Mouse (Mus musculus): ENCODE measurements around the gene Mgll.

Mgll gene

DNA sequence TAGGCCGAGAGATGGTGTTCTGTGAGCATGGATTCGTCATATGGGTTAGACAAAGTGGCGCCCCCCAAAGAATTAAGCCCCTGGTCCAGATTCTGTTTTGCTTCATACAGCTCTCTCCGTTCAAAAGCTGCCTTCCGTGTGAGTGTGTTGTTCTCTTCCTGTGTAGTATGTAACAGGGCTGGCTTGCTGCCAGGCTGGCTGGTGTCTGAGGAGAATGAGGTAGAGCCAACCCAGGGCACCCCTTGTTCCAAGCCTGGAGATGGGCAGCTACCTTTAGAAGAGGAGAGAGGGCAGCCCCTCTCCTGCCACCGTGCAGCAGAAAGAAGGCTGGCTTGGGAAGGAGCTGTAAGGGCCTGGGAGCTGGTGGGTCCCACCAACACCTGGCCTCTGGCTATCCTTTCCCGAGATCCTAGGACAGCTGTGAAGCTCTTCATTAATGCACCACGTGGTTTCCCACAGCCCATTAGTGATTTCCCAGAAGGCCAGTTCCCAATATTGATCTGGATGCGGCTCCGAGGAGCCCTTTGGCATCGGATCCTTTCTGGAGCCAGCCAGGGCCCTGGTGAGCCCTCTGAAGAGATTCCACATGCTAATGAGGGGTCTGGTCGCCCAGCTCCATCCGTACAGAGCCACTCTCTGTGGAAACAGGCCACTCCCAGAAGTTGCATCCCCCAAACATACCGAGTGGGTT is 19.5 kb downstream of the Mgll start:
- DNase-seq (ENCODE audit: low spot score in 2 of 2): no peak

DNA sequence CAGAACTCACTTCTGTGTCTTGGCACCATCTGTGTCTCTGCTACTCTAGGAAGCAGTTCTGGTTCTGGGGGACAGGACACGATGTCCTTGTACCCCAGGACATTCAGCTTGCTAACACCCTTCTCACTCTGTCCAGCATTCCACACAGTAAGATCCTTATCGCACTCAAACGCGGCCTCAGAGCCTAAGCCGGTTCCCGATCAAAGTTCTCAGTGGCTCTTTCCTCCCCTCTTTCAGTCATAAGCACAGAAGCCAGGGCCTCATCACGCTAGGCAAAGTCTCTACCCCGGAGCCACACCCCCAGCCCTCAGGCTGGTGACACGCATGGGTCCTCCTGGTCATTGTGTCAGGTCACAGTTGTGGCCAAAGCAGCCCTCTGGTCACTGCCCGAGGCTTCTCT is 20.8 kb downstream of the Mgll start:
- DNase-seq (ENCODE audit: low spot score in 2 of 2): no peak

DNA sequence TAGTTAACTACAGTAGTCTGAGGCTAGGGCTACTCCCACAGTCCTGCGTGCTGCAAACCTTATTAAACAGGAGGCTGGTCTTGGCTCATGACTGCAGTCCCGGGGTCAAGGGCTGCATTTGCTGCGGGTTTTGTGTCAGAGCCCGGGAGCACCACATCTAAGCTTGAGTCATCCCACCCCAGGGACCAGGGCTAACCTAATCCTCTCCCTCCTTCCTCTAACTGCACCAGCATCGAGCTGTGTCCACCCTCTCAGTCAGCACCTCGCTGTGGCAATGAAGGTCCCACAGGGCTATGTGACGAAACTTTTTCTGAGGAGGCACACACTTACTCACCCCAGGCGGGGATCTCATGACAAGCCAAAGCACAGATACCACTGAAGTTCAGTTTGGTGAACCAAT is 22.1 kb downstream of the Mgll start:
- no peak for DNase-seq (ENCODE audit: low spot score in 2 of 2)

DNA sequence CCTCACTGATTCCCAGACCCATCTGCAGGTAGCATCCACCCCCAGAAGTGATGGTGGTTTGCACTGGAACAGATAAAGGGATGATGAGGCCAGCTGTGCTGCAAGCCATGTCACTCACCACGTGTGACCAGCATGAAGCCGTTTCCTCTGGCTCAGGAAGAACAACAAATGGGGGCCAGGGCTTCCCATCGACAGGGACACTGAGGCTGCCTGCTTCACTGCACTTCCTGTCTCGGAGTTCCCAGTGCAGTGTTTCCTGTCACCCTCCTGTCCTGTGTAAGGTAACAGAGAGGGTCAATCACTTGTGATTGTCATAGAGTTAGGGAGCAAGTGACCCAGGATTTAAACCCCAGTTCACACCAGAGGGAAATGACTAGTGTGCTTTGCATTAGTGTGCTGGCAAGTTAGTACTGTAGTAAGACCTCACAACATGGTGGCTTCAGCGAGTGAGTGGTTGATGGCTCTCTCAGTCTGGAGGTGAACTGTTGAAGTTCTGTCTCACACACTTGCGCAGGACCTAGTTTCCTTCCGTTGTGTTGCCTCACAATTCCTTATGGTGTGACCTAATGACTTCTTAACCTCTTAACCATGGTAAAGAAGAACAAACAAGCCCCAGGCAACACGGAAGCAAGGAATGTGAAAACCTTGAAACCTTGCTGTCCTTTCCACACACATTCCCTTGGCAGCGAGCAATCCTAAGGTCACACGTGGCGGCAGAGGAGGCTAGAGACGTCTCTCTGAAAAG is 23.3 kb downstream of the Mgll start:
- no peak for DNase-seq (ENCODE audit: low spot score in 2 of 2)

DNA sequence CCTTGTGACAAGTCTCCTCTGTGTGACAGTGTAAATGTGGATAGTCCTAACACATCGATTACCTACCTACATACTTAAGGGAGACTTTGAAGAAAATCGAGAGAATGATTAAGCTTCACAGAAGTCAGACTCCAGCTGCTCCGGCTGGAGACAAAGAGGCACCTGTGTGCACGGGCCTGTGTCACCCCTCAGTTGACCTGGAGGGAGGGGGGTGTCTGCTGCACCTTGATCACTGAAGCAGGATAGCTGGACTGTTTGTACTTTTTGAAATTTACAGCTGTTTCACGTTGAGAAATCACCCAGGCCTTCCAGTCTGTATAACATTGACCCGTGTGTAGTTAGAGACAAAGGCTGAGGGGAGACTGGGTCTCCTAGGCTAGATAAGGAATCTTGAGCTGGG is 26.7 kb downstream of the Mgll start:
- DNase-seq (ENCODE audit: low spot score in 2 of 2): no peak

DNA sequence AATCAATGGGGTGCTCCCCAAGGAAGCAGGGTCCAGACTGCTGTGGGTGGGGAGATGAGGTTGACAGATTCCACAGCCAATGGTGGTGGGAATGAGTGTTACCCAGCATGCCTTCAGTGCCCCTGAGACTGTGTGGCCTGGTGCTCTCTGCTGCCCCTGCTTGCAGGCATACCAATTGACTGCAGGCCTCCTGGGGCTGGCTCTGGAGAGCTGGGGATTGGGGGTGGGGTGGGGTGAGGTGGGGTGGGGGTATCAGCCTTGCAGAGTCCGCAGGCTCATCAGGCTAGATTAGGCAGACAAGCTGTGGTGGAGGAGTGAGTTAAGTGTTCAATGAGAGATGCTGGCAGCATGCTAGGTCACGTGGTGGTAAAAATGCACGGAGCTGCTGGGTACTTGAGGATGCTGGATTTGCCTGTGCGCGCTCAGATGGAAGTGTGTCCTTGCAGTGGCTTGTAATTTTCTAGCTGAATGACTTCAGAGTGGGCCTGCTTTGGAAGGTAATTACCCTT is 28.6 kb downstream of the Mgll start:
- DNase-seq (ENCODE audit: low spot score in 2 of 2): no peak

DNA sequence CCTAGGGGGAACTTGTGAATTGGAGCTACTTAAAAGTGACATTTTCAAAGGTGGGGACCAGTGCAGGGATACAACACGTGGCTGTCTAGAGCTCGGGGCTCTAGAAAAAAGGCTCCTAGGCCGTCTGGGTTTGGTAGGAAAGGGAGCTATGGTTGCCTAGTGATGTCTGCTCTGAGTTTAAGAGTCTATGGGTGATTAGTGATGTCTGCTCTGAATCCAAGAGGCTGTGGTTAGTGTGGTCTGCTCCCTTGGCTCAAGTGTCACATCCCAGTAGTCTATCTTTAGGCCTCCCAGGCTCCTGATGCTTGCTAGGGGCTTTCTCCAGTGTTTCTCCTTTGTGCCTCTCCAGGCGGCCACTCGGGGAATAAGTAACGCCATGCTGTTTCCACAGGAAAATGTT is 29.4 kb downstream of the Mgll start:
- no peak for DNase-seq (ENCODE audit: low spot score in 2 of 2)

DNA sequence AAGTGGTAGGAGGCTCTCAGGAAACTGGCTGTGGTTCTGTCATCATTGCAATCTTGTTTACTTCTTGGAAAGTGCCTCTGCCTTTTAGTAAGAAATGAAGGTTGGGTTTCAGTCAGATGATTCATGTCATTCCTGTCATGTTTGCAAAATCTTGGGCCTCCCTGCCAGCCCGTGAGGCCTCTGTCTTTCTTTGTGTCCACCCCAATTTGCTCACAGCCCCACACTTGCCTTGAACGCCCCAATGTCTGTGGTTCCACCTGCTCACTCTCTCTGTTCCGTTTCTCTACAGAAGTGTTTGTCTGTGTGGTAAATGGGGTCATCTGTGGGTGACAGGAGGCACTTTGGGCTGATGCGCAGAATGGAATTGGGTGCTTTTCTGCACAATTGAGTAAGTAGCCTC is 32.8 kb downstream of the Mgll start:
- no peak for DNase-seq (ENCODE audit: low spot score in 2 of 2)

DNA sequence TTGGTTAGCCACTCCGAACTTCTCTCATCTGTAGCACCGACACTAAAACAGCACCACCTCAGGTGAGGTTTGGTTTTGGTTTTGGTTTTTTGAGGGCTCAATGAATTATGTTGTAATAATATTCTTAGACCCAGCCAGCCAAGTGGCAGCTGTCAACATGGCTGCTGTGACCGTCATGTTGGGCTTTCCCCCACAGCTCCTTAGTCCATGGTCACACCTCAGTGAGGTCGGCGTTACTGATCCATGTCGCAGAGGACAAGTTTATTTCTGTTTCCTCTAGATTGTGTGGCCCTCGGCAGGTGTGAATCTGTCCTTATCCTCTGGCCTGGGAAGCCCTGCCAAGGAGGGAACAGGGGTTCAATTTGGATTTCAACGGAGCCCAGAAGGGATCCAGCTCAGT is 33.9 kb downstream of the Mgll start:
- no peak for DNase-seq (ENCODE audit: low spot score in 2 of 2)

DNA sequence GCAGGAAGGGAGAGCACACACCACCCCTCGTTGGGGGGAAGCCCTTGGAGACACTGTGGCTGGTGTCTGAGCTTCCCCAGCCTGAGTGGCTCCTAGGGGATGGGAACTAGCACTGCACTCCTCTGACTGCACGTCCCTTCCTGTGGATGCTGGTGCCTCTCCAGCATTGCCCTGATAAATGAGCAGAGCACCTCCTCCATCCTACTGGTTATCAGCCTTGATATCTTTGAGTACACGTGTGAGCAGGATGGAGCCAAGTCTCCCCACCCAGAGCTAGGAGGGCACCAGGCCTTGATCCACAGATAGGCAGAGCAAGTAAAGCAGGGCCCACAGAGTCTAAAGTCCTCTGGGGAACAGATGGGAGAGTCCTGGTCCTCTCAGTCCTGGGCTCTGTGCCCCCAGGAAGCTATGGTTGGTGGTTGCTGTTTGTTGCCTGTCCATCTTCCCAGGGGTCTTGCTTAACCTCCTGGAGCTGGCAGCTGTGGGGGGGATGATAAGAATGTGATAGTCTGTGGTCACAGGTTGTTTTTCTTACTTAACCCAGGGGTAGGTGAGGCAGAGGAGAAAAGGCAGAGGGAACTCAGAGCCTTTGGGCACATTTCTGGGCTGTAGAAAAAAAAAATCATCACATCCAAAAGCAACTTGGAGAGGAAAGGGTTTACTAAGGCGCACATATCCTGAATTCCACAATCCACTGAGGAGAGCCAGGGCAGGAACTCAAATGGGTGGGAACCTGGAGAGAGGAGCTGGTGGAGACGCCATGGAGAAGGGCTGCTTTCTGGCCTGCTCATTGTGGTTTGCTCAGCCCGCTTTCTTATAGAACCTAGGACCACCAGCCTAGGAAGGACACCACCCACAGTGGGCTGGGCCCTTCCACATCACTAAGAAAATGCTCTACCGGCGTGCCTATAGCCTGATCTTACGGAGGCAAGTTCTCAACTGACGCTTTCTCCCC is 34.6 kb downstream of the Mgll start:
- no peak for DNase-seq (ENCODE audit: low spot score in 2 of 2)

DNA sequence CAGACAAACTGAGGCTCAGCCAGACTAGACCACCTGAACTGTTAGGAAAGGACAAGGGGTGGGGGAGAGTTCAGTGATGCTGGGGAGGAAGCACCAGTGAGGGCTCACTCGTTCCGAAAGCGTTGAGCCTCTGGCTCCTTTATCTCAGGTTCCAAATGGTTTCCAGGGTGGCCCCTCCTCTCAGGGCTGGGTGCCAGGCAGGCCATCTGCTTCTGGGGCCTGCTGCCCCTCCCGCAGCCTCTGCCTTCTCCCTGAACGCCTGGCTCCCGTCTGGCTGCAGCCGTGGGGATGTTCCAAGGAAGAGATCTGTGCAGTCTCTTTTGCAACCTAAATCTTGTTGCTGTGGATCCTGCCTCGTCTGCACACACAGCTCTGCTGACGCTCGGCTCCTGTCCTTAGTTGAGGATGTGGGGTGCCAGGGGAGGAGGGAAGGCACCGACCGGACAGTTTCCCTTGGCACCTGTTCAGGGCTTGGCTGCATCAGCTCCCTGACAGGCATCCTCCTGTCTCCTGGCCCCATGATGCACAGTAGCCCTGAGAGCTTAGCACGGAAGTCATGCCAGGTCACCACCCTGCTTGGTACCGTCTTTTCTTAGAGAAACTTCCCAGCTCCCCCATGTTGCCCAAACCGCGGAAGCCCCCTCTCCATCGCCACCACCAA is 35.7 kb downstream of the Mgll start:
- peak; percentile 64 to 71 for DNase-seq (ENCODE audit: low spot score in 2 of 2)

DNA sequence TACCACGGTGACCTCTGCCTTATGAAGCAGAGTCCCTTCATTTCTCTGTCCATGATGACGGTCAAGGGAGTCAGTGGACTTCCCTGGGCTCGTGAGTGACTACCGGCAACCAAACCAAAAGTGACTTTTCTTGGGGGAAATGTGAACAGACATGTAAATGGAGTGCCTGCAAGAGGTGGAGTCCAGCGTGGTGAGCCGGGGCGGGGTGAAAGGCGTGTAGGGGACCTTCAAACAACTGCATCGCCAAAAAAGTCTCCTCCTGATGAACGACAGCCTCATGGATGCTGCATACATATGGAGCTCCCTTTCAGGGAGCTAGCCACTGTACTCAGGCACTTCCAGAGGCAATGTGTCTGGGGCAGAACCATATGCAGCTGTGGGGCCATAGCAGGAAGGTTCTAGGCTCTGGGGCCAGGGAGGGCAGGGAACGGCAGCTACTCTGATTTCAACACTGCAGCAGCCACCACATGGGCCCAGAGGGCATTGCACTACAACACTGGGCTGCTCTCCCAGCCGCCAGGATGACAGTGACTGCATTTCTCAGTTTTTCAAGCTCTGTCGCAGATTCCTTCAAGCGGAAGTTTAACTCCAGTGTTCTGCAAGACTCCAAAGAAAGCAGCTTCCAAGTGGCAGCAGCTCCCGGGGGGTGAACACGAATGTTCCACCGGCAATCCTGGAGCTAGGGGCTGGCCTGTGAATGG is 36.9 kb downstream of the Mgll start:
- DNase-seq (ENCODE audit: low spot score in 2 of 2): no peak

DNA sequence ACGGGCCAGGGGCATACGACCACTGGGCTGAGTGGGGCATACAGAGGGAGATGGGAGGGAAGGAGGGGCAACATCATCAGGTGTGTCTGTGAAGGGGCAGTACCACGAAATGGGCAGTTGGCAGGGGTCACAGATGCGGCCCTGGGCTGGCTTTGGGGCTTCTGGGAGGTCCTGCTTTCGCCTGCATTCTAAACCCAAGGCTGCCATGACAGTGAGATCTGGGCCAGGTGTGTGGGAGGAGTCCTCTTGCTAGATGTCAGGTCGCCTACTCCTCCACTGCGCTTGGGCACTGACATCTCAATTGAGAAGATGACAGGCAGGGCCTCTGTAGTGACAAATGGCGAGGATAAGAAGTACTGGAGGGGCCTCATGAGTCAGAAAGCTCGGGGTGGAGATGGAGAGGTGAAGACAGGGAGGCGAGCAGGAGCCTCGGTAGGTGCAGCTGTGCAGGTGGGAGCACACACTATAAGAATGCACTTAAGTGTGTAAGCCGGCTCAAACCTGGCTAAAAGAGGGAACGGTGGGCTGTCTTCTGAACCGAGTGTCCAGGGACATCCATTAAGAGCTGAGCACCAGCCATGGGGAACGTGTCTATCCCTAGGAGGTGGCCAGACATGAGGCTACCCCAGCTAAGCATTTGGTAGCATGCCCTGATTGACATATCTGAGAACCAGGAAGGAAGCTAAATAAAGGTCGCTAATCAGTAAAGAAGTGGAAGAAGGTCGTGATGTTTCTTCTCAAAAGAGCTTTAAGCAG is 37.6 kb downstream of the Mgll start:
- DNase-seq (ENCODE audit: low spot score in 2 of 2): no peak

DNA sequence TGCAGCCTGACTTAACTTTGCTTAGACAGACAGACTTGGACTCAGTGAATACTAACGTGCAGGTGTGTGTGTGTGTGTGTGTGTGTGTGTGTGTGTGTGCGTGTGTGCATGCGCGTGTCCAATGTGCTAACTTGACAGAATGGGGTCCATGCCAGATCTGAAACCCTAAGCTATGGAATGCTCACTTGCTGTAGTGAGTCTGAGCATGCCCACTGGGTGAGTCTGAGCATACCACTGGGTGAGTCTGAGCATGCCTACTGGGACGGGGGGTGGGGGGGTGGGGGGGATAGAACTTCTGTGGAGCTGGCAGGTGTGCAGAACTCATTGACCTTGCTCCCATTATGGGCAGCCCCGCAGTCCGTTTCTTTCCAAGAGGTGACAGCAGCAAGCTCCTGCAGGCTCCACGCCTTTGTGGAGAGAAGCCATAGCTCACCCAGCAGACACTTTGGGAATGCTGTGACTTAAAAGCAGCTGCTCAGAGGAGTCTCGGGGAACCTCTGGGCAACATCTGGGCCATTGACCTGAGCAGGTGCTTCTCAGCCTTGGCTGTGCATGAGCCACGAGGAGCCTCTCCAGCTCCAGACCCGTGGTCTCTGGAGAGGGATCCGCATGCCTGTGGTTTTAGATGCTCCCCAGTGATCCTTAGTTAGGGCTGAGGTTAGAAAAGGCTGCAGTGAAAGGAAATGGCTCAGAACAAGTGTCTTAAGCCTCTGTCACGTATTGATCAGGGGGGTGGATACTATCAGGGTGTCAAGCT is 38.4 kb downstream of the Mgll start:
- no peak for DNase-seq (ENCODE audit: low spot score in 2 of 2)

DNA sequence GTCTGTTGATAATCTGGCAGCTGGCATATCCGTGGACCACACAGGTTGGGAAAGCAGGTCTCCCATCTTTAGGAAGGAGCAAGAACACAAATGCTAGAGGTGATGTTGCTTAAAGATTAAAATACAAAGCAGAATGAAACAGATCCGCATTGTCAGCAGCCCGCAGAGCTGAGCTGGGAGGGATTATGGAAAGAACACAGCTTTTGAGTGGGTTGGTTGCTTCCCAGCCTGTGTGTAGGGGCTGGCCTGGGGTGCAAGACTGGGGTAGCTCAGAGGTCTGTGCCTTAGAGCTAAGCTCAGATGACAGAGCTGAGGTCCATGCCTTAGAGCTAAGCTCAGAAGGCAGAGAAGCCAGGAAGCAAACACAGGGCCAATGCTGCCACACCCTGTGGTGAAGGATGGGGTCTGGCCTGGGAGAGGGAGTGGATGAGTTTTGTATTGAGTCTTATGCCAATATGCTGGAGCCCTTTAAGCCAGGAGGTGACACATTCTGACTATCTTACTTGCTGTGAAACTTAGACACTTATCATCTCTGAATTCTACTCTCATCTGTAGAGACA is 39.4 kb downstream of the Mgll start:
- no peak for DNase-seq (ENCODE audit: low spot score in 2 of 2)

DNA sequence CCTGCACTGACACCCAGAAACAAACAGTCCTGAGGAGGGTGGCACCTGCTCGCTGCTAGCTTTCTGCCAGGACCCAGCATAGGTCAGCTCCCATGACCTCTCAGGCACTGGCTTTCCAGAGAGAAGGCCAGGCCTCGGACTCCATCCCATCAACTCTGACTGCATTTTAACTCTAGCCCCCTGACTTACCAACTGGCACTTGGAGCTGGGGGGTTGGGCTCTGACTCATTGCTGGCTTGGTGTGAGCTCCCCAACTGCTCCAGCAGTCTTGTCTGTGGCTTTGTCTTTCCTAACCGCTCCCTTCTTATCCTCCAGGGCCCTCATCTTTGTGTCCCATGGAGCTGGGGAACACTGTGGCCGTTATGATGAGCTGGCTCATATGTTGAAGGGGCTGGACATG is 40.1 kb downstream of the Mgll start:
- no peak for DNase-seq (ENCODE audit: low spot score in 2 of 2)

DNA sequence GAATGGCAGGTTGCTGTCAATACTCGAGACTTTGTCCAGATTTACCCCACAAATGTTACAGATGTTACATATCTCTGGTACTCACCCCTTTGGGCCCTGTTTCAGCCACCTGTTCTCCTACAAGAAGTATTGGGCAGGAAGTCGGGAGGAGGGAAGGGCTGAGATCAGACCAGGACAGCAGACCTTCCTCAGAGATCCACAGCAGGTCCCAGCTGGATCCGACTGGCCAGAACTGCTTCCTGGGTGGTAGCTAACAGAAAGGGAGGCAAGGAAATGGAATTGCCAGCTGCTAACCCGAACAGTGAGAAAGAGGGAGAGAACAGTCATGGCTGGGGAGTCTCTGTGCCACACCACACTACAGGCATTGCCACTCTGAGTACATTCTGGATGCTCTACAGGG is 43.5 kb downstream of the Mgll start:
- DNase-seq (ENCODE audit: low spot score in 2 of 2): no peak

DNA sequence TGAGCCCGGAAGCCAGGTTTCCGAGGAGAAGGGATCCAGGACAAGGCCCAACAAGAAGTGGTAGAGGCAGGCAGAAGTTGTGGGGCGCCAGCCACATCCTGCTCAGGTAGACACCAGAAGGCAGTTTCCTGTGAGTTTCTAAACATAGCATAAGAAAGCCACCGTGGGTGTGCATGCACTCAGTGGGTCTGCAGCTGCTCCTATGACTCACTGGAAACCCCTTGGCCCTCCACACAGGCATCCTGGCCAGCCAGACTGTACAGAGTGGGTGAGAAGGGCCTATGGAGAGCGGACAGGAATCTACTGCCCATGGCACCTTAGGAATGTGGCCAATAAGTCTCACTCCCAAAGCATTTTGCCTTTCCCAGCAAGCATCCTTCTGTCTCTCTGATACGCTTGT is 45.5 kb downstream of the Mgll start:
- DNase-seq (ENCODE audit: low spot score in 2 of 2): no peak

DNA sequence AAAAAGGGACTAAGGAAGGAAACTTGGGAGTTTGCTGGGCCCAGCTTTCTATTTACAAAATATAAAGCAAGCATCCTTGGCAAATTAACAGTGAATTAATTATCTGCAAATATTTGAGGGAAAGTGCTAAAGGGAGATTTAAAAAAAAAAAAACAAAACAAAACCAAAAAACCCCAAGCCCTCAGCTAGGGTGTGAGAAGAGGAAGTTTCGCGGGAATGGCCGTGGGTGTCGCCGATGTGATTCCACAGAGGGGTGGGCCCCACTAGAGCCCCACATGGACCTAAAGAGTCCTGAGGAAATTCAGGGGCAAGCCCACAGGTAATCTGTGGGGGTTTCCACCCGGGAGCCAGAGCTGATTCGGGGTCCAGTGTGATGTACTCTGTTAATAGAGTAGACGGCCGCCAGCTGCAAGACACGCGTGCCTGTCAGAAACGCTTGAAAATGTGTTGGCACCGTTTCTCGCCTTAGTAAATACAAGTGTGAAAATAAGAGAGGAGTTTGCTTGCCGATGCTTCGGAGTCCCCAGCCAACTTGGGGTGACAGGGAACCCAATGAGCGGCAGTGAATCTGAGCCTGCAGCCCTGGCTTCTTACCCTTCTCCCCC is 46.2 kb downstream of the Mgll start:
- no peak for DNase-seq (ENCODE audit: low spot score in 2 of 2)
